Mouse (Mus musculus) lung, adult 2 months (tissue): ENCODE data around the gene Rundc1.

Source experiments
- CTCF ChIP-seq: fragments of 200-500 bp; IDR thresholded peaks from 2 replicates; pipeline ENCODE4 v1.5.1; 2011; ENCODE audit warnings: mild to moderate bottlenecking, low read length, control low read depth; ENCODE audit not compliant: insufficient read depth
- POLR2A ChIP-seq: fragments of 200-500 bp; IDR thresholded peaks from 2 replicates; pipeline ENCODE4 v1.6.1; 2011; ENCODE audit warnings: low read depth, mild to moderate bottlenecking, control low read depth, low read length, borderline replicate concordance; ENCODE audit errors: extremely low read depth

- no peak for TF ChIP-seq CTCF
- TF ChIP-seq POLR2A, result no peak
These were observed 47.5 kb downstream of the Rundc1 start for GRCm38 (mm10) chr11:101472336-101472735.
